Mouse (Mus musculus) limb, embryonic 14.5 days (tissue): ENCODE data around the gene Chchd2. TPM values are rescaled to one million over a fixed set of nuclear protein-coding genes. Genes with fewer than 3 reads are reported as not detected.

Experiments used
- ATAC-seq: fragments of 200-750 bp; cut with Nextera tagmentation; 2 replicates; pipeline ENCODE4 v1.8.0; 2017; ENCODE audit warnings: low read depth, moderate number of reproducible peaks, moderate TSS enrichment; ENCODE audit not compliant: low FRiP score
- DNase-seq: peaks from one replicate; pipeline ENCODE4 v3.0.0-alpha.2; 2015; ENCODE audit warnings: low spot score
- H3K27ac ChIP-seq: fragments of 300-500 bp; sonication (generic); replicated peaks from 2 replicates; pipeline ENCODE4 v1.5.1; 2014; ENCODE audit warnings: low read depth, mild to moderate bottlenecking, low read length, moderate library complexity, mixed read lengths
- H3K27me3 ChIP-seq: fragments of 300-500 bp; sonication (generic); 2 replicates; pipeline ENCODE4 v1.6.1; 2014; ENCODE audit warnings: low read length, mixed read lengths; ENCODE audit not compliant: control insufficient read depth, insufficient read depth
- H3K36me3 ChIP-seq: fragments of 300-500 bp; sonication (generic); 2 replicates; pipeline ENCODE4 v1.6.1; 2014; ENCODE audit warnings: mild to moderate bottlenecking, low read length, moderate library complexity, mixed read lengths; ENCODE audit not compliant: control insufficient read depth, insufficient read depth
- H3K4me1 ChIP-seq: fragments of 300-500 bp; sonication (generic); 2 replicates; pipeline ENCODE4 v1.6.1; 2014; ENCODE audit warnings: antibody characterized with exemption, low read length, mixed read lengths; ENCODE audit not compliant: control insufficient read depth, insufficient read depth
- H3K4me2 ChIP-seq: fragments of 300-500 bp; sonication (generic); replicated peaks from 2 replicates; pipeline ENCODE4 v1.6.1; 2014; ENCODE audit warnings: low read depth, mild to moderate bottlenecking, low read length, moderate library complexity; ENCODE audit not compliant: severe bottlenecking
- H3K4me3 ChIP-seq: fragments of 300-500 bp; sonication (generic); replicated peaks from 2 replicates; pipeline ENCODE4 v1.5.1; 2014; ENCODE audit warnings: low read length
- H3K9ac ChIP-seq: fragments of 300-500 bp; sonication (generic); 2 replicates; pipeline ENCODE4 v1.6.1; 2014; ENCODE audit warnings: mild to moderate bottlenecking, low read depth, low read length, moderate library complexity; ENCODE audit not compliant: severe bottlenecking
- H3K9me3 ChIP-seq: fragments of 300-500 bp; sonication (generic); 2 replicates; pipeline ENCODE4 v1.6.1; 2016; ENCODE audit warnings: low read length; ENCODE audit not compliant: control insufficient read depth
- POLR2A ChIP-seq: fragments of 200-500 bp; IDR thresholded peaks from 2 replicates; pipeline ENCODE4 v1.8.0; 2012; ENCODE audit warnings: inconsistent platforms, mild to moderate bottlenecking, moderate library complexity, borderline replicate concordance; ENCODE audit not compliant: insufficient read depth, insufficient read length; ENCODE audit errors: extremely low read depth
- WGBS: fragments of 180-500 bp; shearing (Covaris S2); extraction: QIAGEN DNeasy Blood & Tissue Kit; methylation state at CpG from one replicate; pipeline ENCODE4 v1.1.7; 2014; 5-methylcytosine and 5-hydroxymethylcytosine counted together
- polyA plus RNA-seq, 2 experiments: library from polyadenylated mRNA; depleted of rRNA in 1 of 2; stranded (reverse) in 1 of 2; unstranded in 1 of 2; fragments of >200 nt; fragmentation: Nextera tagmentation in 1 of 2; extraction: Ambion mirVana in 1 of 2; gene quantifications; 2 replicates each; pipeline versions ENCODE4 v1.2.1 to v1.2.3; 2012 to 2014

The Chchd2 gene
- polyA plus RNA-seq, 2 experiments = 773 to 959 TPM

GRCm38 (mm10) chr5:129846752-129847557 lies 40.3 kb downstream of the Chchd2 start, which contains the start of gene Sumf2:
TSS of gene Sumf2 (plus strand) at chr5:129846986.
- ATAC-seq = peak; percentile 98
- H3K4me1 ChIP-seq = peaks cover 4% of the 10 kb centered on the region
- no peaks in the 10 kb centered on the region for H3K9me3 ChIP-seq
- DNase-seq = peak; percentile 96
- H3K4me2 ChIP-seq = peak within 1 kb of the TSS; percentile 51
- 11% methylated on average over 22 of the region's 22 CpGs for WGBS
- peak within 1 kb of the TSS; percentile 73 for H3K9ac ChIP-seq
- H3K27ac ChIP-seq = peak within 1 kb of the TSS; percentile 46; the same call in 1 of the 2 replicates
- H3K4me3 ChIP-seq = peak within 1 kb of the TSS; percentile 72
- peaks cover 28% of the 10 kb centered on the region for H3K36me3 ChIP-seq
- TF ChIP-seq POLR2A = peak; percentile 90; the same call in 1 of the 2 replicates
- no peaks in the 10 kb centered on the region for H3K27me3 ChIP-seq

DNA sequence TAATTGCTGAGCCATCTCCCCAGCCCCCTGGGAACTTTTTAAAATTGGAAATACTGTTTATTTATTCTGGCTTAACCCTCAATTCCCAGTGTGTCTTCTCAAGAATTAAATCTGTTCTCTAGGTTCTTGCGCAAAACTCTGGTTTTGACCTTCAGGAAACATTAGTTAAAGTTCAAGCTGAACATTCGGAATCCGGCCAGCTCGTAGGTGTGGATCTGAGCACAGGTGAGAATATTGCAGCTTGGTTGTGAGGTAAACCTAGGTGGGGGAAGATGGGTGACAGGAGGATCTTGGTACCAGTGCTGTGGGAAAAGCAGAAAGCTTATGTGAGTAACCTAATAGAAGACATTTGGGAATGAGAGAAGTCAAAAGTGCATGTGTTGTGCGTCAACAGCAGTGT lies 42.4 kb downstream of the Chchd2 start:
- Histone ChIP-seq H3K36me3 (peaks cover 23% of the 10 kb centered on the region), H3K9me3 (no peaks in the 10 kb centered on the region), H3K4me1 (peaks cover 4% of the 10 kb centered on the region), H3K27me3 (no peaks in the 10 kb centered on the region), H3K9ac (no peak overlapping the region), H3K4me3 (no peak overlapping the region), H3K27ac (no peak overlapping the region), H3K4me2 (no peak overlapping the region)
- 92% methylated on average over 5 of the region's 5 CpGs for WGBS
- DNase-seq = no peak
- no peak for TF ChIP-seq POLR2A
- no peak for ATAC-seq

Other genes with a start within 250 kb of the Chchd2 start
- gene Zfp11, start 217.4 kb downstream of the Chchd2 start, polyA plus RNA-seq (2012; rRNA removed) = 4.8 and 5.0 TPM in 2 replicates
- 3.8 and 4.6 TPM in 2 replicates for gene Zfp11, start 217.4 kb downstream of the Chchd2 start, polyA plus RNA-seq (2014; fragmentation: Nextera tagmentation; extraction: Ambion mirVana)
- gene Sept14, start 179.0 kb downstream of the Chchd2 start, polyA plus RNA-seq (2012; rRNA removed) = not detected in 2 replicates
- not detected in 2 replicates for gene Sept14, start 179.0 kb downstream of the Chchd2 start, polyA plus RNA-seq (2014; fragmentation: Nextera tagmentation; extraction: Ambion mirVana)
- gene Mrps17, start 172.0 kb downstream of the Chchd2 start, polyA plus RNA-seq (2012; rRNA removed) = 110 and 133 TPM in 2 replicates
- 201 and 209 TPM in 2 replicates for gene Mrps17, start 172.0 kb downstream of the Chchd2 start, polyA plus RNA-seq (2014; fragmentation: Nextera tagmentation; extraction: Ambion mirVana)
- 86.1 and 88.5 TPM in 2 replicates for gene Nipsnap2, start 162.4 kb downstream of the Chchd2 start, polyA plus RNA-seq (2012; rRNA removed)
- gene Nipsnap2, start 162.4 kb downstream of the Chchd2 start, polyA plus RNA-seq (2014; fragmentation: Nextera tagmentation; extraction: Ambion mirVana) = 114 and 117 TPM in 2 replicates
- gene Psph, start 100.0 kb downstream of the Chchd2 start, polyA plus RNA-seq (2012; rRNA removed) = 14.5 and 15.9 TPM in 2 replicates
- 28.5 and 34.1 TPM in 2 replicates for gene Psph, start 100.0 kb downstream of the Chchd2 start, polyA plus RNA-seq (2014; fragmentation: Nextera tagmentation; extraction: Ambion mirVana)
- 50.1 and 55.9 TPM in 2 replicates for gene Sumf2, start 40.5 kb downstream of the Chchd2 start, polyA plus RNA-seq (2012; rRNA removed)
- 53.8 and 61.3 TPM in 2 replicates for gene Sumf2, start 40.5 kb downstream of the Chchd2 start, polyA plus RNA-seq (2014; fragmentation: Nextera tagmentation; extraction: Ambion mirVana)
- 8.8 and 9.1 TPM in 2 replicates for gene Zbed5, start 8.3 kb upstream of the Chchd2 start, polyA plus RNA-seq (2012; rRNA removed)
- gene Zbed5, start 8.3 kb upstream of the Chchd2 start, polyA plus RNA-seq (2014; fragmentation: Nextera tagmentation; extraction: Ambion mirVana) = 8.2 and 8.4 TPM in 2 replicates
- gene Phkg1, start 11.1 kb upstream of the Chchd2 start, polyA plus RNA-seq (2012; rRNA removed) = 0.29 and 0.40 TPM in 2 replicates
- 0.21 TPM in 1 of 2 replicates, not detected in the other for gene Phkg1, start 11.1 kb upstream of the Chchd2 start, polyA plus RNA-seq (2014; fragmentation: Nextera tagmentation; extraction: Ambion mirVana)
- gene Nupr1l, start 21.1 kb upstream of the Chchd2 start, polyA plus RNA-seq (2012; rRNA removed) = 4.3 and 4.5 TPM in 2 replicates
- gene Nupr1l, start 21.1 kb upstream of the Chchd2 start, polyA plus RNA-seq (2014; fragmentation: Nextera tagmentation; extraction: Ambion mirVana) = 2.6 and 3.1 TPM in 2 replicates
- gene Vkorc1l1, start 54.5 kb upstream of the Chchd2 start, polyA plus RNA-seq (2012; rRNA removed) = 35.7 and 41.8 TPM in 2 replicates
- 25.8 and 26.1 TPM in 2 replicates for gene Vkorc1l1, start 54.5 kb upstream of the Chchd2 start, polyA plus RNA-seq (2014; fragmentation: Nextera tagmentation; extraction: Ambion mirVana)
- gene Gusb, start 115.6 kb upstream of the Chchd2 start, polyA plus RNA-seq (2012; rRNA removed) = 37.2 and 43.5 TPM in 2 replicates
- 54.4 and 57.5 TPM in 2 replicates for gene Gusb, start 115.6 kb upstream of the Chchd2 start, polyA plus RNA-seq (2014; fragmentation: Nextera tagmentation; extraction: Ambion mirVana)
- gene Asl, start 141.8 kb upstream of the Chchd2 start, polyA plus RNA-seq (2012; rRNA removed) = 21.5 and 24.5 TPM in 2 replicates
- gene Asl, start 141.8 kb upstream of the Chchd2 start, polyA plus RNA-seq (2014; fragmentation: Nextera tagmentation; extraction: Ambion mirVana) = 34.5 and 36.5 TPM in 2 replicates
- 16.6 and 24.2 TPM in 2 replicates for gene Crcp, start 141.8 kb upstream of the Chchd2 start, polyA plus RNA-seq (2012; rRNA removed)
- 25.3 and 25.4 TPM in 2 replicates for gene Crcp, start 141.8 kb upstream of the Chchd2 start, polyA plus RNA-seq (2014; fragmentation: Nextera tagmentation; extraction: Ambion mirVana)
- 59.3 and 68.2 TPM in 2 replicates for gene Tpst1, start 185.9 kb upstream of the Chchd2 start, polyA plus RNA-seq (2012; rRNA removed)
- gene Tpst1, start 185.9 kb upstream of the Chchd2 start, polyA plus RNA-seq (2014; fragmentation: Nextera tagmentation; extraction: Ambion mirVana) = 114 and 117 TPM in 2 replicates